Mouse (Mus musculus) heart, embryonic 16.5 days (tissue): ENCODE measurements around the gene Misp. TPM values are rescaled to one million over a fixed set of nuclear protein-coding genes. Genes with fewer than 3 reads are reported as not detected.

Experiments used
- ATAC-seq: fragments of 200-750 bp; cut with Nextera tagmentation; replicated peaks from 2 replicates; pipeline ENCODE4 v1.8.0; 2017; ENCODE audit warnings: moderate number of reproducible peaks; ENCODE audit not compliant: insufficient read depth, low FRiP score; ENCODE audit errors: extremely low read depth
- H3K27ac ChIP-seq: fragments of 300-500 bp; sonication (generic); 2 replicates; pipeline ENCODE4 v1.5.1; 2014; ENCODE audit warnings: mild to moderate bottlenecking, low read length, control low read depth, moderate library complexity
- H3K27me3 ChIP-seq: fragments of 300-500 bp; sonication (generic); 2 replicates; pipeline ENCODE4 v1.6.1; 2014; ENCODE audit warnings: low read length, mixed read lengths; ENCODE audit not compliant: control insufficient read depth, insufficient read depth
- H3K36me3 ChIP-seq: fragments of 300-500 bp; sonication (generic); 2 replicates; pipeline ENCODE4 v1.6.1; 2014; ENCODE audit not compliant: control insufficient read depth, insufficient read depth
- H3K4me1 ChIP-seq: fragments of 300-500 bp; sonication (generic); 2 replicates; pipeline ENCODE4 v1.6.1; 2014; ENCODE audit warnings: low read length, mixed read lengths; ENCODE audit not compliant: control insufficient read depth, insufficient read depth
- H3K4me2 ChIP-seq: fragments of 300-500 bp; sonication (generic); 2 replicates; pipeline ENCODE4 v1.6.1; 2014; ENCODE audit warnings: low read depth, mild to moderate bottlenecking, control low read depth, low read length
- H3K4me3 ChIP-seq: fragments of 300-500 bp; sonication (generic); 2 replicates; pipeline ENCODE4 v1.5.1; 2014; ENCODE audit warnings: mild to moderate bottlenecking, control low read depth, low read length
- H3K9ac ChIP-seq: fragments of 300-500 bp; sonication (generic); 2 replicates; pipeline ENCODE4 v1.6.1; 2014; ENCODE audit warnings: low read length, control low read depth
- H3K9me3 ChIP-seq: fragments of 300-500 bp; sonication (generic); replicated peaks from 2 replicates; pipeline ENCODE4 v1.6.1; 2016; ENCODE audit warnings: low read length; ENCODE audit not compliant: control insufficient read depth
- WGBS: fragments of 180-500 bp; shearing (Covaris S2); extraction: QIAGEN DNeasy Blood & Tissue Kit; methylation state at CpG from one replicate; pipeline ENCODE4 v1.1.7; 2014; 5-methylcytosine and 5-hydroxymethylcytosine counted together
- polyA plus RNA-seq: library from polyadenylated mRNA; unstranded; fragments of >200 nt; fragmentation: Nextera tagmentation; extraction: Ambion mirVana; gene quantifications from 2 replicates; pipeline ENCODE4 v1.2.1, GENCODE M21; 2015

Misp gene
- polyA plus RNA-seq, 1 experiment from 2014 or later = 1.9 TPM

- peaks cover 14% of the 10 kb centered on the region for H3K4me1 ChIP-seq
- H3K9ac ChIP-seq = no peak overlapping the region; the same call in 1 of the 2 replicates
- no peaks in the 10 kb centered on the region for H3K9me3 ChIP-seq
- H3K27ac ChIP-seq = no peak overlapping the region
- H3K36me3 ChIP-seq = no peaks in the 10 kb centered on the region
- 0 out of 2 replicates have a peak, but pooled peaks cover 2% of the 10 kb centered on the region for H3K27me3 ChIP-seq
- H3K4me2 ChIP-seq = no peak overlapping the region
- ATAC-seq = no peak
- no peak overlapping the region for H3K4me3 ChIP-seq
- WGBS = 69% methylated on average over 5 of the region's 5 CpGs
Measured at GRCm38 (mm10) chr10:79792339-79793040, 28.3 kb upstream of the Misp start.

GRCm38 (mm10) chr10:79793051-79793737, 27.6 kb upstream of the Misp start, which contains the start of gene Palm:
Gene Palm (plus strand): TSS chr10:79793572.
- peak within 1 kb of the TSS; percentile 84 for H3K27ac ChIP-seq
- no peaks in the 10 kb centered on the region for H3K9me3 ChIP-seq
- 5% methylated on average over 47 of the region's 51 CpGs for WGBS
- no peaks in the 10 kb centered on the region for H3K36me3 ChIP-seq
- H3K4me2 ChIP-seq = peak within 1 kb of the TSS; percentile 78
- H3K9ac ChIP-seq = peak within 1 kb of the TSS; percentile 92
- 0 out of 2 replicates have a peak, but pooled peaks cover 2% of the 10 kb centered on the region for H3K27me3 ChIP-seq
- ATAC-seq = peak; percentile 43
- peaks cover 14% of the 10 kb centered on the region for H3K4me1 ChIP-seq
- H3K4me3 ChIP-seq = peak within 1 kb of the TSS; percentile 82

DNA sequence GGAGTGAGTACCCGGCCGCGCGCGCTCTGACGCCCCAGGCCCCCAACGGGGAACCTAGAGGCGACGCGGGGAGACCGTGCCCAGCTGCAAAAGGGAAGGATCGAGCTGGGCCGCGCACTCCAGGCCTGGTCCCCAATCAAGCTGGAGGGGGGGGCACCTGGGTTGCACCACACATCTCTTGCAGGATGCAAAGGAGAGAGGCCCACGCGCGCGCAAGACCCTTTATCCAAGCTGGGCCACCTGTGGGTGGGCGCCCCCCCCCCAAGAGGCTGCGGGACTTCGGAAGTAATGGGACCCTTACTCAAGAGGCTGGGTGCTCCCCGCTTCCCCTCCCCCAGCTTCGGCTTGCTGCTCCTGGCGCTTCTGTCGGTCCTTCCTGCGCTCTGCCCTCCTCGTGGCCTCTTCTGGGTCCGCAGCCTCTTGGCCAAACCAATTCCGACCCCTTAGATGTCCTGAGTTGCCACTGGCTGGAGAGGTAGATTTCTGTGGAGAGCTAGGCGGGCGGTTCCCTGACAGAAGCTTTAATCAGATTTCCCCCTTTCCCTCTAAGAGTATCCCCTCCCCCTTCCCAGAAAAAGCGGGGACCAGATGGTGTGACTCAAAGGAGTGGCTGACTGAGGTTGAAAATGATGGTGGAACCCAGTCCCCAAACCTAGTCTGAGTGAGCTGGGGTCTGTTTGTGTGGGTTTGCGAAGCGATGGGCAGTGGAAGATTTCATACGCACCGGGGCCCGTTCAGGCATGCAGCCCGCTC, 26.9 kb upstream of the Misp start:
- Histone ChIP-seq H3K4me1 (peaks cover 14% of the 10 kb centered on the region), H3K4me2 (peak overlapping the region; percentile 78), H3K4me3 (peak overlapping the region; percentile 82), H3K27ac (peak overlapping the region; percentile 84), H3K36me3 (no peaks in the 10 kb centered on the region), H3K9ac (peak overlapping the region; percentile 92), H3K27me3 (0 out of 2 replicates have a peak, but pooled peaks cover 2% of the 10 kb centered on the region), H3K9me3 (no peaks in the 10 kb centered on the region)
- 5% methylated on average over 33 of the region's 38 CpGs for WGBS
- peak; percentile 28; the same call in 1 of the 2 replicates for ATAC-seq

DNA sequence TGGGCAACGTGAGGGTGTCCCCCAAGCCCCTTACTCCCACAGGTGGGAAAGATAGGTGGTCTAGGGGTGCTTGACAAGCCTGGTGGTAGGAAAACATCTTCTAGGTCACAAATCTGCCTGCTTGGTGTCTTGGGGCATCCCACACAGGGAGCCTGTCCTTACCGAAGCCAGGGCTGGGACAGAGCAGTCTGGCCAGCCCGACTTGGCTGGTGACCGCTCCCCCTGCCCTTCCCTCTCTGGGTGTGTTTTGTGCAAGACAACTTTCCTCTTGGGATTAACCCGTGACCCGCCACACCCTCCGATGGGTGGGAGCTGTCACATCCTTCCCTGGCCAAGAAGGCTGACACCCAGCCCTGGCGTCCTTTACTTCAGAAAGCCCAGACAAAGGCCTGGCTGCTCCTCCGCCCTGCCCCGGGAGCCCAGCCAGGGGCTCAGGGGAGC, 26.3 kb upstream of the Misp start:
- H3K4me2 ChIP-seq = peak overlapping the region; percentile 78
- H3K9me3 ChIP-seq = no peaks in the 10 kb centered on the region
- H3K27ac ChIP-seq = peak overlapping the region; percentile 84
- H3K36me3 ChIP-seq = no peaks in the 10 kb centered on the region
- peaks cover 14% of the 10 kb centered on the region for H3K4me1 ChIP-seq
- WGBS = 16% methylated on average over 10 of the region's 10 CpGs
- ATAC-seq = peak; percentile 49
- H3K4me3 ChIP-seq = peak overlapping the region; percentile 82
- peak overlapping the region; percentile 92 for H3K9ac ChIP-seq
- 0 out of 2 replicates have a peak, but pooled peaks cover 1% of the 10 kb centered on the region for H3K27me3 ChIP-seq

DNA sequence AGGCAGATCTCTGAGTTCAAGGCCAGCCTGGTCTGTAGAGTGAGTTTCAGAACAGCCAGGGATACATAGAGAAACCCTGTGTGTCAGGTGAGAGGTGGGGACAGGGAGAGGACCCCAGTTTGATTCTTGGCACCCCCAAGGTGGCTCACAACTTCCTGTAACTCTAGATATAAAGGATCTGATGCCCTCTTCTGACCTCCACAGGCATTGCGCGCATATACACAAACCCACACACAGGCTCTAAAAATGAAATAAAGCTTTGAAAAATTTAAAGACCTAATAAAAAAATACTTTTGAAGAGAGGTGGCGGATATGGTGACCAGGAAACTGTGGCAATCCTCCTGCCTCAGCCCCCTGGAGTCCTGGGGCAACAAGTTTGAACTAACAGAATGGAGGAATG, 24.9 kb upstream of the Misp start:
- H3K27me3 ChIP-seq = no peaks in the 10 kb centered on the region
- no peak overlapping the region for H3K4me3 ChIP-seq
- H3K4me1 ChIP-seq = peaks cover 14% of the 10 kb centered on the region
- 93% methylated on average over 3 of the region's 3 CpGs for WGBS
- no peak overlapping the region for H3K27ac ChIP-seq
- H3K4me2 ChIP-seq = no peak overlapping the region
- ATAC-seq = no peak
- no peaks in the 10 kb centered on the region for H3K9me3 ChIP-seq
- no peak overlapping the region for H3K9ac ChIP-seq
- H3K36me3 ChIP-seq = no peaks in the 10 kb centered on the region

GRCm38 (mm10) chr10:79797326-79797725, 23.5 kb upstream of the Misp start:
- Histone ChIP-seq H3K9ac (0 out of 2 replicates have a peak overlapping the region, but pooled peaks have one; percentile 10), H3K4me2 (peak overlapping the region; percentile 13; the same call in 1 of the 2 replicates), H3K27ac (peak overlapping the region; percentile 41; the same call in 1 of the 2 replicates), H3K4me1 (peaks cover 18% of the 10 kb centered on the region), H3K9me3 (no peaks in the 10 kb centered on the region), H3K36me3 (no peaks in the 10 kb centered on the region), H3K27me3 (no peaks in the 10 kb centered on the region), H3K4me3 (no peak overlapping the region)
- ATAC-seq = no peak
- WGBS = 33% methylated on average over 15 of the region's 15 CpGs

GRCm38 (mm10) chr10:79798289-79798928, 22.4 kb upstream of the Misp start:
- H3K27me3 ChIP-seq = no peaks in the 10 kb centered on the region
- no peak overlapping the region for H3K4me2 ChIP-seq
- H3K9me3 ChIP-seq = no peaks in the 10 kb centered on the region
- H3K27ac ChIP-seq = no peak overlapping the region; the same call in 1 of the 2 replicates
- no peak for ATAC-seq
- no peaks in the 10 kb centered on the region for H3K36me3 ChIP-seq
- H3K4me1 ChIP-seq = peaks cover 26% of the 10 kb centered on the region
- no peak overlapping the region for H3K9ac ChIP-seq
- WGBS = 85% methylated on average over 12 of the region's 12 CpGs
- H3K4me3 ChIP-seq = no peak overlapping the region

DNA sequence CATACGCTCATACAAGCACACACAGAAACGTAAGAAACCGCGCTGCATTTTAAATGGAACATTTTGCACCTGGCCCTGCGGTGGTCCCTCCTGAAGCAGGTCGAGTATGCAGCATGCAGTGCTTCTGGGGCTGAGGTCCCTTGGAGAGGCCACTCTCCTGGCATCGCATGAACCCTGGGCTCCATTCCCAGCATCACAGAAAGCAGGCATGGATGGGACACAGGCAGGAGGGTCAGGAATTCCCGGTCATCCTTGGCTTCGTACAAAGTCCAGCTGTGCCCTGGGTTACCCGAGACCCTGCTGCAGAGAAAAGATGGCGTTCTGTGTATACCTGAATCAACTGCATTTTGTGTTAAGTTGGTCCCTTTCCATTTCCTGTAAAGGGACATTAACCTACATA, 20.3 kb upstream of the Misp start:
- H3K4me3 ChIP-seq = no peak overlapping the region
- WGBS = 74% methylated on average over 11 of the region's 11 CpGs
- H3K36me3 ChIP-seq = no peaks in the 10 kb centered on the region
- H3K4me2 ChIP-seq = no peak overlapping the region
- no peaks in the 10 kb centered on the region for H3K9me3 ChIP-seq
- peaks cover 16% of the 10 kb centered on the region for H3K4me1 ChIP-seq
- H3K27me3 ChIP-seq = no peaks in the 10 kb centered on the region
- H3K9ac ChIP-seq = no peak overlapping the region
- ATAC-seq = no peak
- no peak overlapping the region for H3K27ac ChIP-seq
